Mouse (Mus musculus) cerebellum, adult 9-10 months (tissue): ENCODE results near the gene Fbxo39.
"Not testable (repeated sequence)": the region's sequence is repeated elsewhere in the genome, so short reads cannot be mapped to it uniquely, and the experiment has no call there.

Experiments used
- DNase-seq: peaks from one replicate; pipeline ENCODE4 v3.0.0; 2022

The Fbxo39 gene

DNA sequence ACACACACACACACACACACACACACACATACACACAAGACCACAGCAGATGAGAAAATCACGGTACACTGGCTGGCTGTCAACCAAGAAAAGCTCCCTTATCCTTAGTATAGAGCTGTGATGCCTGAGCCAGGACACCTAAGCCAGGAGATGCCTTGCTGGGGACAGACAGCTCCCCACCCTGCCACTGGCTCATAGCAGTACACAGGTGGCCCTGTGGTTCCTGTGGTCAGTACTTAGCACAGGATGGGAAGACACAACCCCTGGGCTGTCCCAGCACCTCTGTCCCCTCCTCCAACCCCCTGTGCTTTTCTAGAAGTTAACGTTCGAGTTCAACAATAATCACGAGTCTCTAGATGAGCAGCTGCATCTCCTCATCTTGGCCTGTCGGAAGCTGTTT is 3.8 kb downstream of the Fbxo39 start:
- no peak for DNase-seq

- no peak for DNase-seq
Measured at GRCm38 (mm10) chr11:72324431-72324830, 10.2 kb downstream of the Fbxo39 start.

DNA sequence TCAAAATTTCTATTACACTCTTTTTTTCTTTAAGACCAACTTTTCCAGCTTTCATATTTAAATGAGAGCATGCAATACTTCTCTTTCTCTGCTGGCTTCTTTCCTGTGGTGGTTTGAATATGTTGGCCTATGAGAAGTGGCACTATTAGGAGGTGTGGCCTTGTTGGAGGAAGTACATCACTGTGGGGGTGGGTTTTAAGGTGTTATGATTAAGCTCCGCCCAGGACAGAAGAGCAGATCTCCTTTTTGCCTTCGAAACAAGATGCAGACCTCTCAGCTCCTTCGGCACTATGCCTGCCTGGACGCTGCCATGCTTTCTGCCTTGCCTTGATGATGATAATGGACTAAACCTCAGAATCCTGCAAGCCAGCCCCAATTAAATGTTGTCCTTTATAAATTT is 11.5 kb downstream of the Fbxo39 start:
- DNase-seq, result no peak

GRCm38 (mm10) chr11:72332951-72333667 is 18.9 kb downstream of the Fbxo39 start:
- no peak for DNase-seq

DNA sequence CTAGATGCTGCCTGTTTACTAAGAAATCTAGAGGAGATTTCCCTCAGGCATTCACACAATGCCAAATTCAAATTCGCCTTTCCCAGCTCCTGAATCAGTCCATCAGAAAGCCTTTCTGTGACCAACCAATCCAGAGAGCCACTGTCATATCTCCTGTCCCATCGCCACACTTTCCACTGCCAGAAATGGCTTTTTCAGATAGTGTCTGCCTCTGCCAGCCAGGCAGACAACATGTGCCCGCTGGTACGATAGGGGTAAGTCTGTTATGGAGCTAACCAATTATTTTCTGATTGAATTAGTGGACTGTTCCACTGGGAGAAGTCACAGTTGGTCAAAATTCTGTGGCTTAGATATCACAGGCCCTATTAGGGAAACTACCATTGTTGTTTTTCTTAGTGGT is 20.4 kb downstream of the Fbxo39 start:
- DNase-seq, result no peak

DNA sequence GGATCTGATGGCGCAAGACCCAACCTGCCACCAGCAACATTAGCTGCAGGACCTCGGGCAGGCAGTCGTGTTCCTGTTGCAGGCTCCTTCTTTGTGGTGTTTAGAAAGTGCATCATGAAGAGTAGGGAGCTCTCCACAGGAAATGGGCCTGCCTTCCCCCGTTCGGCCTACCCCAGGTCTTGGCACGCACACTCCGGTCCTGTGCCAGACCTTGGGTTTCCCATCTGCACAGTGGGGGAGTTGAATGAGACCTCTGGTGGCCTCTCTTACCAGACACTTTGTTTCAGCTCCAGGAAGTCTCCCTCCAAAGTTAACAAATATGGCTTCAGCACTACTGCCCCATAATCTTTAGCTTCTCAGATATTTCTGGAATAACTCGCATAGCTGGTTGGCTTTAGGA is 22.5 kb downstream of the Fbxo39 start:
- DNase-seq, result no peak

GRCm38 (mm10) chr11:72338437-72338871 is 24.2 kb downstream of the Fbxo39 start:
- DNase-seq, result no peak

GRCm38 (mm10) chr11:72339716-72340115 is 25.5 kb downstream of the Fbxo39 start:
- DNase-seq, result no peak

GRCm38 (mm10) chr11:72342549-72343237 is 28.4 kb downstream of the Fbxo39 start:
- DNase-seq, result peak; percentile 68

- DNase-seq, result not testable (repeated sequence)
Measured at GRCm38 (mm10) chr11:72343238-72343625, 29.0 kb downstream of the Fbxo39 start.

DNA sequence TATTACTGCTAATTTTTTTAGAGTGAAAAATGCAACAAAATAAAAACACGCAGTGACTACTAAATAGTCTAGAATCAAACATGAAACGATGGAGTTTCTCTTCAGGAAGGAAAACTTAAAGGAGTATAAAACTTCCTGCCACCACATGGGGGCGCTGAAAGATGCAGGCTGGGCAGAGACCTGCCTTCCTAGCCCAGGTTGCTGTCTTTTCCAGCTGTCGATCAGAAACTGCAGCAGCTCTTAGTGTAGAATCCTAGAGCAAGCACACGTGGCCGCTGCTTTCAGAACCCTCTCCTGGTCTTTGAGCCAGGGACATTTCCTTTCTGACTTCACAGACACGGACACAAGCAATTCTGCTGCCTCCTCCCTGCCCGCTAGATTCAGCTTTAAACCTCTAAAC is 29.7 kb downstream of the Fbxo39 start:
- DNase-seq, result no peak

- DNase-seq, result no peak
Measured at GRCm38 (mm10) chr11:72344486-72344885, 30.2 kb downstream of the Fbxo39 start.

- DNase-seq, result no peak
Measured at GRCm38 (mm10) chr11:72348563-72348962, 34.3 kb downstream of the Fbxo39 start.

DNA sequence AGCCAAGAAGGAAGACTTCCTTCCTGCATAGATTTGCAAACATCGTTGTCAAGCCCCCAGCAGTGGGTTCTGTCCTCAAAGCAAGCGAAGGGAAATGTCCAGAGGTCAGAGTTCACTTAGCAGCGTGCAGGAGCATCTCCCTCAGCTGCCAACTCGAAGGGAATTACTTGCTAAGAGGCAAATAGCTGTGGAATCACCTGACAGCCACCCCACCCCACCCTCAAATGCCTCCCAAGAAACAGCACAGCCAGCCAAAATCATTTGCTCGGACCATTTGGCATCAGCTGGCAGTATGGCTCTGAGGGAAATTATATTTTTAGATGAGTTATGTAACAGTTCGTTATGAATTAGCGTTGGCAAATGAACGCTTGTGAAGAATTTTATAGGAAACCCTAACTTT is 34.8 kb downstream of the Fbxo39 start:
- DNase-seq, result peak; percentile 82

- DNase-seq, result no peak
Measured at GRCm38 (mm10) chr11:72349652-72350051, 35.4 kb downstream of the Fbxo39 start.

DNA sequence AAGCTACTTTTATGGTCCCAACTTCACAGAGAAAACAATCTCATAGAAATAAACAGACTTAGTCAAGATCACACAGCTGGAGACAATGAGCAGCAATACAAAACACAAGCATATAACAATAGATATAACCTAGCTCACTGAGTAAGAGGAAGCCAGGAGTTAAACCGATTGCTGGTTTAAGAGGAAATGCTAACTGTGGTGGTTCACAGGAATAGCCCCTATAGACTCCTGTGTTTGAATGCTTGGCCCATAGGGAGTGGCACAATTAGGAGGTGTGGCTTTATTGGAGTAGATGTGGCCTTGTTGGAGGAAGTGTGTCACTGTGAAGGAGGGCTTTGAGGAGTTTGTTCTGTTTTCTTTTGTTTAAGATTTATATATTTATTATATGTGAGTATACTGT is 38.0 kb downstream of the Fbxo39 start:
- DNase-seq, result no peak

DNA sequence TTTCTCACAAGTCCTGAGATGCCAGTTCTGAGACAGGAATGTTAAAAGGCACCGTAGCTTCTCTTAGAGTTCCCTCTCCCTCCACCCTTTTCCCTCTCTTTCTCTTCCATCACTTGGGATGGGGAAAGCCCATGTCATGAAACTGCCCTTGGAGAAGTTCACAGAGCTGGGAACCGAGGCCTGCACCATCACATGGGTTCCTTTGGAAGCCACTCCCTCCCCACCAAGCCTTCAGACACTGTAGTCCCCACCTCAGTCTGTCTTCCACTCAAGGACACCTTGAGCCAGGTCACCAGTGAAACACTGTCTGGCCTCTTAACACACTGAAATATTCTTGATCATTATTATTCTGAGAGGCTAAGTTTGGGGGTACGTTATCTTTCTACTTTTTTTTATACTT is 38.9 kb downstream of the Fbxo39 start:
- DNase-seq, result no peak

- DNase-seq, result peak; percentile 44
Measured at GRCm38 (mm10) chr11:72354971-72355728, 40.9 kb downstream of the Fbxo39 start.

DNA sequence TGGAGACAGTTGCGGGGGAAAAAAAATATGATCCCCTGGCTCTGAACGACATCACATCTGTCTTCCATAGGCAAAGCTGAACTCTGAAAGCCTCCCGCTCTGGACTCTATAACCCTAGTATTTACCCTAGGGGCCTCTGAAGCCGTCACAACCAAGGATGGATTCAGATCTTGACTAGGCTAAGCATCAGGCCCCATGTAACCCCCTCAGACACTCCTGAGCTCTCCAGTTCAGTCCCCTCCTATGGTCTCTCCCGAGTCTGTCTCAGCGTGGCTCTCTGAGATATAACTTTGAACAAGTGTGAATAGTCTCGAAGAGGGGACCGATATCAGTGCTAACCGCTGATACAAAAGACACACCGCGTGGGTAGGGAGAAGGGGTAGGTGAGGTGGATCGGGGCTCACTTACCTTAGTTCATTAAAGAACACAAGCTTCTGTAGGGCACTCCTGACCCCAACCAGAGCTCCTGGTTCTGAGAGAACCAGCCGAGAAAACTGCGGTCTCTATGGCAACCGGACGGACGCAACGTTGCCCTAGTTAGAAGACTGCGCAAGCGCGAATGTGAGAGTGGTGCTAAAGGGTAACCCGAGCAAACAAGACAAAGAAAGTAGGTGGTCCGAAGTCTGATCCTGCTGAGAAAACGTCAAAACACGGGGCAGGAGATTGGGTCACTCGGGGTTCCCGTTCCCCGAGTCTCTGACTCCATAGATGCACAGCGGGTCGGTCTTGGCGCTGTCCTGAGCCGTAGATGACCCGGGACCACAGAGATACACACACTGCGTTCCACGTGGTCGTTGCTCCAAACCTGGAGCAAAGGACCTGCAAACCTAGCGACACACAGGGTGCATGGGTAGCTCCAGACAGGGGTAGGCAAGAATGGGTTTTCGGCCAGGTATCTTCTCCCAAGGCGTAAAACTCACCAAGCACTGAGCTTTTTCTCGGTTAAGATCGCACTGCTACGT is 47.4 kb downstream of the Fbxo39 start:
- DNase-seq, result peak; percentile 48

GRCm38 (mm10) chr11:72362347-72362741 is 48.1 kb downstream of the Fbxo39 start, which contains the start of gene Tekt1:
TSS of gene Tekt1 (minus strand) at chr11:72362442.
- no peak for DNase-seq

GRCm38 (mm10) chr11:72363523-72364240 is 49.4 kb downstream of the Fbxo39 start:
- no peak for DNase-seq

DNA sequence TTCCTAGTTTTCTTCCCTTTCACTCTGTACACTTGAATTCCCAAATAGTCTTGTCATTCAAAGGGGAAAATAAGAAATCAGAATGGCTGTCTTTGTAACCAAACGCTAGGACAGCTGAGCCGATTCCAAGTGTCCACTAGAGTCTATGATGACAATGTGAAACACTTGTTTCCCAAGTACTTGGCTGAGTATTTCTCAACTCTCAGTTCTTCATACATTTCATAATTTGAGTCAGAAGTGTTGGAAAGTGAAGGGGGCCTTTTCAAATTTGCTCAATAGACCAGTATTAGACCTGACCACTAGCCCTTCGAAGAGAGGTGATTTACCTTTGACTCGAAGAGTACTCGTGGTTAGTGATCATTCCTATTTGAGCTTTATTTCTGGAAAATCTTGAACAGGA is 50.3 kb downstream of the Fbxo39 start:
- no peak for DNase-seq
